8 mouse cellular contexts compared by ENCODE assay signal in genomic region chr13:54837471-54837889, GRCm38 (mm10). TPM values are rescaled to one million over a fixed set of nuclear protein-coding genes. Genes with fewer than 3 reads are reported as not detected.
A peak's percentile ranks its signal among the peaks of the same experiment; 100 is the strongest.
DNase-seq lines count a peak whose midpoint lies in the region; ATAC-seq lines count a peak whose summit lies in the region.

No protein-coding gene starts in this region.

- peak; percentile 57 to 65 for DNase-seq in left cerebral cortex, adult 18-20 months (ENCODE audit: low spot score in 2 of 2)
- no peak for DNase-seq in left cerebral cortex, adult 11 months (ENCODE audit: low spot score)
- DNase-seq in cerebellum, postnatal 36 days, result peak; percentile 51 to 60
- peak; percentile 52 to 85 for DNase-seq in layer of hippocampus, adult 18-20 months (ENCODE audit: low spot score in 2 of 2)
- DNase-seq in heart, adult 8-10 months (ENCODE audit: low spot score), result no peak
- no peak for DNase-seq in gastrocnemius, postnatal 10 days

- H3K36me3 ChIP-seq in neural tube, embryonic 15.5 days, result no peaks in the 10 kb centered on the region

- peak overlapping the region; percentile 71 for H3K27ac ChIP-seq in neural tube, embryonic 15.5 days (replicated peaks)

- no peaks in the 10 kb centered on the region for H3K9me3 ChIP-seq in neural tube, embryonic 15.5 days (replicated peaks)

- no peaks in the 10 kb centered on the region for H3K27me3 ChIP-seq in neural tube, embryonic 15.5 days (replicated peaks)

- no peak overlapping the region; the same call in 1 of the 2 replicates for H3K9ac ChIP-seq in neural tube, embryonic 15.5 days (replicated peaks)

- H3K4me2 ChIP-seq in neural tube, embryonic 15.5 days, result peak overlapping the region; percentile 28

- no peak overlapping the region for H3K4me3 ChIP-seq in neural tube, embryonic 15.5 days (replicated peaks)

- peaks cover 23% of the 10 kb centered on the region for H3K4me1 ChIP-seq in neural tube, embryonic 15.5 days

- peak; percentile 38; the same call in 1 of the 2 replicates for ATAC-seq in neural tube, embryonic 15.5 days (ENCODE audit: low FRiP score)
- no peak for ATAC-seq in erythroblast, adult 5-6 weeks (replicated peaks; ENCODE audit: low FRiP score, poor library complexity, severe bottlenecking)

- 2% methylated on average over 9 of the region's 9 CpGs for WGBS in neural tube, embryonic 15.5 days

RNA-seq across cellular contexts. Expression of gene Tspan17, which starts 48.3 kb away (rescaled TPM):
- 10 to 100 TPM; 95.4 to 97.6 TPM for total RNA-seq in left cerebral cortex, adult 18-20 months (2021)
- total RNA-seq in layer of hippocampus, adult 18-20 months (2021), result 10 to 100 TPM; 75.8 to 78.0 TPM
- 112 and 137 TPM in 2 replicates for polyA plus RNA-seq in neural tube, embryonic 15.5 days (2015; fragmentation: Nextera tagmentation; extraction: Ambion mirVana)
- 10 to 100 TPM; 14.0 to 24.3 (median 18.1) TPM for total RNA-seq in heart, adult 8-10 months (2022)
- 2.5 TPM in 1 of 2 replicates, not detected in the other for total RNA-seq in erythroblast, adult 5-6 weeks (2015; ENCODE audit: low replicate concordance)
- total RNA-seq in erythroblast, adult 5-6 weeks (2017; ENCODE audit: low replicate concordance), result 1.0 TPM in 1 of 2 replicates, not detected in the other
- total RNA-seq in gastrocnemius, postnatal 10 days (2021), result 10 to 100 TPM; 23.0 to 26.8 TPM

RNA-seq across cellular contexts. Expression of gene Eif4e1b, which starts 53.7 kb away (rescaled TPM):
- total RNA-seq in left cerebral cortex, adult 18-20 months (2021), result not detected
- not detected for total RNA-seq in layer of hippocampus, adult 18-20 months (2021)
- not detected in 2 replicates for polyA plus RNA-seq in neural tube, embryonic 15.5 days (2015; fragmentation: Nextera tagmentation; extraction: Ambion mirVana)
- not detected for total RNA-seq in heart, adult 8-10 months (2022)
- not detected in 2 replicates for total RNA-seq in erythroblast, adult 5-6 weeks (2015; ENCODE audit: low replicate concordance)
- total RNA-seq in erythroblast, adult 5-6 weeks (2017; ENCODE audit: low replicate concordance), result not detected in 2 replicates
- total RNA-seq in gastrocnemius, postnatal 10 days (2021), result not detected

Comparison
In these comparisons a context has a peak if more than half of its experiments do, and no peak if none do; other contexts are left out.
1. DNase-seq: peak in left cerebral cortex, adult 18-20 months (2 of 2), cerebellum, postnatal 36 days (2 of 2) and layer of hippocampus, adult 18-20 months (2 of 2); none in left cerebral cortex, adult 11 months (single experiment), heart, adult 8-10 months (single experiment) and gastrocnemius, postnatal 10 days (single experiment).
2. RNA of gene Tspan17, which starts 48.3 kb away (total RNA-seq): 95.4 to 97.6 TPM in left cerebral cortex, adult 18-20 months, 75.8 to 78.0 TPM in layer of hippocampus, adult 18-20 months, 23.0 to 26.8 TPM in gastrocnemius, postnatal 10 days and 14.0 to 24.3 TPM in heart, adult 8-10 months; 1.0 to 2.5 TPM in erythroblast, adult 5-6 weeks; every median in the first group is over 4 times any median in the second.